ENCODE assay signal across 15 mouse cellular contexts in the genomic region with DNA sequence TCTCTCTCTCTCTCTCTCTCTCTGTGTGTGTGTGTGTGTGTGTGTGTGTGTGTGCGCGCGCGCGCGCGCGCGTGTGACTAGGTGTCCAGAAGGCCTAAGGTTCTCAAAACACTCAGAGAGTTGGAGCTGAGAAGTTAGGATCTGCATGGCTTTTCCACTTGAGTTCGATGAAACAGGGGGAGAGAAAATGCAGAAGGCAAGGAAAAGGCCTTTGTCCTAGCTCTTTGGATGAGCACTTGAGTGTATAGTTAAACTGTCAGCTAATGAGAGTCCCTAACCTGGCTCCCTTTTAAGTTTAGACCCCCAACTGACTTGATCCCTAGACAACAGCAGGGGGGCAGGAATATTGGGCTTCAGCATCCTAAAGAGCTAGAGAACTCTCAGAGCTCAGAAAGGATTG.
"Had no signal": no experiment of that assay in that cellular context is flagged by ENCODE, and none has a peak within 500 bp of the region (broad histone marks: within the 10 kb centered on the region; RNA-seq: fewer than 3 reads in every experiment).

No protein-coding gene starts in this region.

- H3K9me3 ChIP-seq: limb, embryonic 15.5 days; liver, embryonic 12.5 days; midbrain, embryonic 12.5 days; neural tube, embryonic 15.5 days had no signal

- H3K36me3 ChIP-seq: liver, embryonic 12.5 days had no signal

- H3K27ac ChIP-seq: liver, embryonic 12.5 days; midbrain, embryonic 12.5 days; neural tube, embryonic 15.5 days had no signal

- H3K4me3 ChIP-seq: limb, embryonic 15.5 days; liver, embryonic 12.5 days; midbrain, embryonic 12.5 days; neural tube, embryonic 15.5 days had no signal

- DNase-seq: kidney, adult 8-10 months; kidney, postnatal 25 days; layer of hippocampus, postnatal 36 days; lung, embryonic 14.5 days; lung, postnatal 10 days; lung, postnatal 4 days; right cerebral cortex, adult 18-20 months; right cerebral cortex, postnatal 25 days; thymus, adult 18-20 months; thymus, postnatal 14 days had no signal

- H3K27me3 ChIP-seq: limb, embryonic 15.5 days; neural tube, embryonic 15.5 days had no signal

- H3K4me2 ChIP-seq: limb, embryonic 15.5 days; liver, embryonic 12.5 days; lung, embryonic 14.5 days; midbrain, embryonic 12.5 days had no signal

- H3K9ac ChIP-seq: limb, embryonic 15.5 days; liver, embryonic 12.5 days; lung, embryonic 14.5 days; midbrain, embryonic 12.5 days; neural tube, embryonic 15.5 days had no signal

- ATAC-seq: intestine, postnatal 0 days; liver, embryonic 12.5 days had no signal
